Mouse (Mus musculus): ENCODE measurements around the gene Hoxc10. TPM values are rescaled to one million over a fixed set of nuclear protein-coding genes. Genes with fewer than 3 reads are reported as not detected.
A peak's percentile ranks its signal among the peaks of the same experiment; 100 is the strongest.

Hoxc10 gene
- polyA plus RNA-seq, 1 experiment from 2014 or later, result not detected

DNA sequence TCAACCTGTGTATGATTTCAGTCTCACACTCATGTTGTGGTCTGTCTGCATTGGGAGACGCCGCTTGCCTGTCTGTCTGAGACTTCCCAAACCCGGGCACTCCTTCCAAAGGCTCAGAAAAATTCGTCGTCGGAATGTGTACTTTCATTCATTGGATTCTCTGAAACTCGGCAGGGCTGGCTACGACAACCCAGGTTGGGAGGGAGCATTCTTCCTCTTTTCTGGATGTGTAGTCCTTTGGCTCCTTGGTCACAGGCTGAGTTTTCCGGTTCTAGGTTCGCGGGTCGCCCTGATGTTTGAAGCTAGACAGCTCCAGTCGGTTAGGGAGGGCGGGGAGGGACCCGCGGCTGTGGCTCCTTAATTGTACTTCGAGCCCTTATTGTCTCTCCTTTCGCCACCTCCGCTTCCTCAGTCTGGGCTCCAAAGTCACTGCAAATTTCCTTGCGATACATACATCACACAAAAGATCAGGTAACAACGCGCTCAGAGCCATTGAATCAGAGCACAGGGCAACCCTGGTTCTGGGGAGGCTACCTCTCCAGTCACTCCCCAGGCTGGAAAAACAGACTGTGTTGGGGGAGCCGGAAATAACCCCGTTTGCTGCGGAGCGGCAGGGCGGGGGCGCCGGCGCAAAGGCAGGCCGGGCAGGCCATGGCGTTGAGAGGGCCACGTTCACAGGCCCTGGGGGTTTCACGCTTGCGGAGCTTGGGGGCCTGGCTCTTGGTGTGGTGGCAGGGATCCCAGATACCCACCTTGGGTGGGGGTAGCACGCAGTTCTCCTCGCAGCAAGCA, 10.2 kb downstream of the Hoxc10 start:
- Histone ChIP-seq H3K36me3 (no peaks in the 10 kb centered on the region), H3K4me3 (no peak overlapping the region), H3K9me3 (no peaks in the 10 kb centered on the region), H3K4me1 (replicated peaks) (peaks cover 7% of the 10 kb centered on the region), H3K27ac (no peak overlapping the region), H3K27me3 (ENCODE audit: insufficient read depth, poor library complexity, severe bottlenecking) (peaks cover 100% of the 10 kb centered on the region)
- WGBS, result under 1% methylated on average over 37 of the region's 37 CpGs
- no peak for DNase-seq (ENCODE audit: low spot score)

GRCm38 (mm10) chr15:102977423-102977974, 10.9 kb downstream of the Hoxc10 start:
- under 1% methylated on average over 16 of the region's 16 CpGs for WGBS
- H3K9me3 ChIP-seq, result no peaks in the 10 kb centered on the region
- no peak for DNase-seq (ENCODE audit: low spot score)
- no peak overlapping the region for H3K27ac ChIP-seq
- peaks cover 100% of the 10 kb centered on the region for H3K27me3 ChIP-seq (ENCODE audit: insufficient read depth, poor library complexity, severe bottlenecking)
- peaks cover 10% of the 10 kb centered on the region for H3K4me1 ChIP-seq (replicated peaks)
- H3K36me3 ChIP-seq, result no peaks in the 10 kb centered on the region
- no peak overlapping the region for H3K4me3 ChIP-seq

- Histone ChIP-seq H3K36me3 (no peaks in the 10 kb centered on the region), H3K27ac (no peak overlapping the region), H3K9me3 (no peaks in the 10 kb centered on the region), H3K4me1 (replicated peaks) (peaks cover 10% of the 10 kb centered on the region), H3K27me3 (ENCODE audit: insufficient read depth, poor library complexity, severe bottlenecking) (peaks cover 100% of the 10 kb centered on the region), H3K4me3 (no peak overlapping the region)
- no peak for DNase-seq (ENCODE audit: low spot score)
- 1% methylated on average over 13 of the region's 13 CpGs for WGBS
These were observed 12.3 kb downstream of the Hoxc10 start for GRCm38 (mm10) chr15:102978615-102979515.

GRCm38 (mm10) chr15:102979936-102980335, 13.3 kb downstream of the Hoxc10 start:
- Histone ChIP-seq H3K27me3 (ENCODE audit: insufficient read depth, poor library complexity, severe bottlenecking) (peaks cover 100% of the 10 kb centered on the region), H3K36me3 (no peaks in the 10 kb centered on the region), H3K9me3 (no peaks in the 10 kb centered on the region), H3K27ac (no peak overlapping the region), H3K4me3 (no peak overlapping the region), H3K4me1 (replicated peaks) (peaks cover 10% of the 10 kb centered on the region)
- WGBS, result 5% methylated on average over 1 of the region's 1 CpGs
- DNase-seq (ENCODE audit: low spot score), result no peak

GRCm38 (mm10) chr15:102980352-102980751, 13.8 kb downstream of the Hoxc10 start:
- H3K36me3 ChIP-seq, result no peaks in the 10 kb centered on the region
- no peak overlapping the region for H3K4me3 ChIP-seq
- no peak for DNase-seq (ENCODE audit: low spot score)
- H3K27ac ChIP-seq, result no peak overlapping the region
- WGBS, result 4% methylated on average over 11 of the region's 11 CpGs
- H3K4me1 ChIP-seq (replicated peaks), result peaks cover 10% of the 10 kb centered on the region
- H3K9me3 ChIP-seq, result no peaks in the 10 kb centered on the region
- H3K27me3 ChIP-seq (ENCODE audit: insufficient read depth, poor library complexity, severe bottlenecking), result peaks cover 100% of the 10 kb centered on the region

DNA sequence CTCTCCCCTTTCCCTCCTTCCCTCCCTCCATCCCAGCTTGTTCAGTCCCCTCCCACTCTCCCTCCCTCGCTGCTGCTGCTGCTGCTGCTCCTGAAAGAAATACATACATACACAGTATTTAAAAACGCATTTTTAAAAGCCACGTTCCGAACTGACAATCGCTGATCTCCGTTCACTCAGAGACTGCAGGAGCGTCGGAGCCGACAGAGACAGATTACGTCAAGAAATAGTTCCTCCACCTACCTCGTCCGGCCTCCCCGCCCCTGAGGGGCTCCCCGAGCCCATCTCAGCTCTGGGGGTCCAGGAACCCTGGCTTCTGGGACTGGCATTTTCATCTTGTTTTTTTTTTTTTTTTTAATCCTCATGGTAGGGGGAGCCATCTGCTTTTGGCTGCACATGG, 14.3 kb downstream of the Hoxc10 start:
- Histone ChIP-seq H3K4me3 (peak overlapping the region; percentile 42; the same call in 1 of the 2 replicates), H3K4me1 (replicated peaks) (peaks cover 10% of the 10 kb centered on the region), H3K27ac (no peak overlapping the region), H3K9me3 (no peaks in the 10 kb centered on the region), H3K27me3 (ENCODE audit: insufficient read depth, poor library complexity, severe bottlenecking) (peaks cover 100% of the 10 kb centered on the region), H3K36me3 (no peaks in the 10 kb centered on the region)
- WGBS, result 2% methylated on average over 14 of the region's 14 CpGs
- DNase-seq (ENCODE audit: low spot score), result no peak

- H3K27ac ChIP-seq, result no peak overlapping the region
These were observed 15.0 kb downstream of the Hoxc10 start for GRCm38 (mm10) chr15:102981379-102982288.

GRCm38 (mm10) chr15:102983716-102984115, 17.1 kb downstream of the Hoxc10 start:
- Histone ChIP-seq H3K27me3 (ENCODE audit: insufficient read depth, poor library complexity, severe bottlenecking) (peaks cover 100% of the 10 kb centered on the region), H3K9me3 (no peaks in the 10 kb centered on the region), H3K36me3 (no peaks in the 10 kb centered on the region), H3K27ac (no peak overlapping the region), H3K4me1 (replicated peaks) (peaks cover 10% of the 10 kb centered on the region), H3K4me3 (no peak overlapping the region)
- 1% methylated on average over 12 of the region's 12 CpGs for WGBS
- DNase-seq (ENCODE audit: low spot score), result no peak

More at GRCm38 (mm10) chr15:102981379-102982288, 15.0 kb downstream of the Hoxc10 start:
- under 1% methylated on average over 88 of the region's 88 CpGs for WGBS
- Histone ChIP-seq H3K27me3 (ENCODE audit: insufficient read depth, poor library complexity, severe bottlenecking) (peaks cover 100% of the 10 kb centered on the region), H3K4me1 (replicated peaks) (peaks cover 10% of the 10 kb centered on the region), H3K9me3 (no peaks in the 10 kb centered on the region), H3K4me3 (peak overlapping the region; percentile 42), H3K36me3 (no peaks in the 10 kb centered on the region)
- DNase-seq (ENCODE audit: low spot score), result peak; percentile 63

- Histone ChIP-seq H3K9me3 (no peaks in the 10 kb centered on the region), H3K4me1 (replicated peaks) (peaks cover 10% of the 10 kb centered on the region), H3K27ac (no peak overlapping the region), H3K36me3 (no peaks in the 10 kb centered on the region), H3K27me3 (ENCODE audit: insufficient read depth, poor library complexity, severe bottlenecking) (peaks cover 100% of the 10 kb centered on the region), H3K4me3 (no peak overlapping the region)
- no peak for DNase-seq (ENCODE audit: low spot score)
- WGBS, result 1% methylated on average over 10 of the region's 10 CpGs
These were observed 17.9 kb downstream of the Hoxc10 start for GRCm38 (mm10) chr15:102984521-102984920.

- Histone ChIP-seq H3K9me3 (no peaks in the 10 kb centered on the region), H3K27me3 (ENCODE audit: insufficient read depth, poor library complexity, severe bottlenecking) (peaks cover 100% of the 10 kb centered on the region), H3K4me3 (no peak overlapping the region), H3K36me3 (no peaks in the 10 kb centered on the region), H3K4me1 (replicated peaks) (peaks cover 10% of the 10 kb centered on the region), H3K27ac (no peak overlapping the region)
- 1% methylated on average over 3 of the region's 3 CpGs for WGBS
- DNase-seq (ENCODE audit: low spot score), result no peak
These were observed 18.3 kb downstream of the Hoxc10 start for GRCm38 (mm10) chr15:102984925-102985324.

- Histone ChIP-seq H3K27me3 (ENCODE audit: insufficient read depth, poor library complexity, severe bottlenecking) (peaks cover 100% of the 10 kb centered on the region), H3K4me1 (replicated peaks) (no peaks in the 10 kb centered on the region), H3K9me3 (no peaks in the 10 kb centered on the region), H3K27ac (no peak overlapping the region), H3K36me3 (no peaks in the 10 kb centered on the region), H3K4me3 (no peak overlapping the region)
- DNase-seq (ENCODE audit: low spot score), result peak; percentile 94
- 3% methylated on average over 21 of the region's 21 CpGs for WGBS
These were observed 20.7 kb downstream of the Hoxc10 start for GRCm38 (mm10) chr15:102987124-102987833.
